Mouse (Mus musculus): ENCODE measurements around the gene Nphs2. TPM values are rescaled to one million over a fixed set of nuclear protein-coding genes. Genes with fewer than 3 reads are reported as not detected.
"Not testable (repeated sequence)": the region's sequence is repeated elsewhere in the genome, so short reads cannot be mapped to it uniquely, and the experiment has no call there.

Nphs2 gene
- polyA plus RNA-seq, 1 experiment from 2014 or later = 0.15 TPM

DNA sequence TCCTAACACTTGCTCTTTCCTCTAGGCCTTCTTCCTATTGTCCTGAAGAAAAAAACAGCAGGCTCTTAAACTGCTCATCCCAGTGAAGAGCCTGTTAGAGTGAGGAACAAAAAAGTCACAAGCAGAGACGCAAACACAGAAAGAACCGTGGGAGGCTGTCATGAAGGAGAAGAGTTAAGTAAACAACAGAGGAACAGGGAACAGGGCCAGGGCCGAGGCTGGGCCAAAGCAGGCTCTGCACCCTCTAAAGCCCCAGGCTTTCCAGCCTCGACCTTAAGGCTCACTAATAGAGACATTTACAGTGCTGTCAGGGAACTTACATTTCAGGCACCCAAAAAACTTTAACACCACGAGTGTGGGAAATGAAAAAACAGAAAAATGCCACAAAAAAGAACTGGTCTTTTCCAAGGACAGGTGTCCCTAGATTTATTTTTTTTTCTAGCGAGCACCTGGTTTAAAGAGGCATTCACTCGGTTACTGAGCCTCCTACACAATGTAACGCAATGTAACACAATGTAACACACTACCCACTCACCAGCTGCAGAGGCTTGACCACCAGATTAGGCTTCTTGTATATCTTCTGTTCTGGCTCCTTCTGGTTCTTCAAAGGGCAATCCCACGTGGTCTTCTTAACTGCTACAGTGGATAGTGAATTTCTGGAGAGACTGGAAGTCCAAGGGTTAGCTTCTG is 25.5 kb upstream of the Nphs2 start:
- no peaks in the 10 kb centered on the region for H3K36me3 ChIP-seq (ENCODE audit: control insufficient read depth, insufficient read depth, low read length)
- 44% methylated on average over 9 of the region's 9 CpGs for WGBS
- H3K9ac ChIP-seq (ENCODE audit: low read depth, low read length) = no peak overlapping the region
- H3K27me3 ChIP-seq (replicated peaks; ENCODE audit: control insufficient read depth, insufficient read depth, low read length) = no peaks in the 10 kb centered on the region
- ATAC-seq (ENCODE audit: low read depth) (no peak), DNase-seq (ENCODE audit: low spot score) (no peak)
- no peaks in the 10 kb centered on the region for H3K4me1 ChIP-seq (ENCODE audit: control insufficient read depth, insufficient read depth, low read length)
- no peak overlapping the region for H3K4me3 ChIP-seq (ENCODE audit: low read depth, low read length)
- H3K27ac ChIP-seq (replicated peaks; ENCODE audit: low read depth, low read length) = no peak overlapping the region
- no peaks in the 10 kb centered on the region for H3K9me3 ChIP-seq (ENCODE audit: control insufficient read depth, low read length)
- H3K4me2 ChIP-seq (ENCODE audit: low read depth, low read length) = no peak overlapping the region

DNA sequence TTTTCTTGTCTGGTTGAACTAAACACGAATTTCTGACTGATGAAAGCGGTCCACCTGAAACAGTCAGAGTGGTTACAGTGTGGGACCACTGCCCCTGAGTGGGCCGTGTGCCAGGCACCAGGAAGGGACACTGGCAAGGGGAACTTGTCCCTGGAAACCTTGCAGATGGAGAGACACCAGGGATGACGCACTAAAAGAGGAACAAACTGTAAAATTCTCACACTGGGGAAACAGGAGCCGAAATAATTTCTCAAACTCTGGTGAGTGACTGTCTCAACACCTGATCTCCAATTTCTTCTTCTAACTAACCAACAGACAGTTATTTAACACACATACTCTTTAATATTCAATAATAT is 25.0 kb upstream of the Nphs2 start:
- WGBS = 79% methylated on average over 5 of the region's 5 CpGs
- ATAC-seq (ENCODE audit: low read depth) = no peak
- H3K9ac ChIP-seq (ENCODE audit: low read depth, low read length) = no peak overlapping the region
- H3K9me3 ChIP-seq (ENCODE audit: control insufficient read depth, low read length) = no peaks in the 10 kb centered on the region
- no peak overlapping the region for H3K4me2 ChIP-seq (ENCODE audit: low read depth, low read length)
- no peaks in the 10 kb centered on the region for H3K27me3 ChIP-seq (replicated peaks; ENCODE audit: control insufficient read depth, insufficient read depth, low read length)
- no peaks in the 10 kb centered on the region for H3K36me3 ChIP-seq (ENCODE audit: control insufficient read depth, insufficient read depth, low read length)
- DNase-seq (ENCODE audit: low spot score) = no peak
- no peak overlapping the region for H3K4me3 ChIP-seq (ENCODE audit: low read depth, low read length)
- no peaks in the 10 kb centered on the region for H3K4me1 ChIP-seq (ENCODE audit: control insufficient read depth, insufficient read depth, low read length)
- no peak overlapping the region for H3K27ac ChIP-seq (replicated peaks; ENCODE audit: low read depth, low read length)

DNA sequence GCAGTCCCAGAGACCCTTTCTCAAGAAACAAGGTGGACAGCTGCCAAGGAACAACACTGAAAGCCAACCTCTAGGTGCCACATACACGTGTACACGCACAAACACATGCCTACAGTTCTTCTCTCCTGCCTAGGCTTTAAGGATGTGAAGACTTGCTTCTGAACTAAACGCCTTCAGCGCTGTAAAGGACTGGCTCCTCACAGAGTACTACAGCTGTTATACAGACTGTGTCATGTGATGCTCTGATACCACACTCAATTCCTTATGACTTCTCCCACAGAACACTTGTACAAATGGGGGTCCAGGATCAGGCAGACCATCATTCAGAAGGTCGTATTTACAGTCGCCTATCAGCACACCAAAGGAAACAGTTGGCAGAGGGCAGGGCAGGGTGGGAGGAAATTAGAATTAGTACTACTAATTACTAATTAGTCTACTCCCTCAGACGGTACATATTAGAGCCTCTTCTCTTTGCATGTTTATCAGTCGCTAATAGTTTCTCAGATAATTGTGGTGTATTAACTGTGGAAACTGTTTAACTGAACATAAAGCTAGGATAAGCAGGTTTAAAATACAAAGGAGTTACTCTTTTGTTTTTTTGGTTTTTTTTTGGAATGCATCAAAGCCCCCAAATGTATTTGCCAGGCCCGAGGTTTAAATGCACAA is 21.8 kb upstream of the Nphs2 start:
- Histone ChIP-seq H3K9me3 (ENCODE audit: control insufficient read depth, low read length) (no peaks in the 10 kb centered on the region), H3K4me3 (ENCODE audit: low read depth, low read length) (no peak overlapping the region), H3K27me3 (replicated peaks; ENCODE audit: control insufficient read depth, insufficient read depth, low read length) (no peaks in the 10 kb centered on the region), H3K27ac (replicated peaks; ENCODE audit: low read depth, low read length) (no peak overlapping the region), H3K4me2 (ENCODE audit: low read depth, low read length) (no peak overlapping the region), H3K9ac (ENCODE audit: low read depth, low read length) (no peak overlapping the region), H3K36me3 (ENCODE audit: control insufficient read depth, insufficient read depth, low read length) (no peaks in the 10 kb centered on the region), H3K4me1 (ENCODE audit: control insufficient read depth, insufficient read depth, low read length) (no peaks in the 10 kb centered on the region)
- ATAC-seq (ENCODE audit: low read depth) (no peak), DNase-seq (ENCODE audit: low spot score) (no peak)
- 76% methylated on average over 9 of the region's 9 CpGs for WGBS

DNA sequence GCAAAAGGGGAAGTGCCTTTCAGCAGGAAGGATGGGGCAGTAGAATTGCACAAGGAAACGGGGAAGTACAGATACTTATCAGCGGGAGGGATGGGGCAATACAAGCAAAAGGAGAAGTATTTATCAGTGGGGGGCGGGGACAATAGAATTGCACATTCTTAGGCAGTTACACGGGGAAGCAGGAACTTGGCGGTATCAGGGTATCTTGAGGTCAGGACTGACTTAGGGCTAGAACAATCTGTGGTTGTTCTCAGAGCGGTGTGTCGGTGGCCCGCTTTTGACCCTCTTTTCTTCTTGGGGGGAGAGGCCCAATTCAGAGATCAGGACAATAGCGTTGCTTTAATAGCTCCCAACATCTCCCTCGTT is 21.3 kb upstream of the Nphs2 start:
- not testable (repeated sequence) for ATAC-seq (ENCODE audit: low read depth); H3K27ac ChIP-seq (replicated peaks; ENCODE audit: low read depth, low read length); H3K4me1 ChIP-seq (ENCODE audit: control insufficient read depth, insufficient read depth, low read length); H3K36me3 ChIP-seq (ENCODE audit: control insufficient read depth, insufficient read depth, low read length); H3K4me2 ChIP-seq (ENCODE audit: low read depth, low read length); DNase-seq (ENCODE audit: low spot score); H3K9ac ChIP-seq (ENCODE audit: low read depth, low read length); H3K9me3 ChIP-seq (ENCODE audit: control insufficient read depth, low read length); H3K27me3 ChIP-seq (replicated peaks; ENCODE audit: control insufficient read depth, insufficient read depth, low read length); H3K4me3 ChIP-seq (ENCODE audit: low read depth, low read length)
- 69% methylated on average over 9 of the region's 10 CpGs for WGBS

DNA sequence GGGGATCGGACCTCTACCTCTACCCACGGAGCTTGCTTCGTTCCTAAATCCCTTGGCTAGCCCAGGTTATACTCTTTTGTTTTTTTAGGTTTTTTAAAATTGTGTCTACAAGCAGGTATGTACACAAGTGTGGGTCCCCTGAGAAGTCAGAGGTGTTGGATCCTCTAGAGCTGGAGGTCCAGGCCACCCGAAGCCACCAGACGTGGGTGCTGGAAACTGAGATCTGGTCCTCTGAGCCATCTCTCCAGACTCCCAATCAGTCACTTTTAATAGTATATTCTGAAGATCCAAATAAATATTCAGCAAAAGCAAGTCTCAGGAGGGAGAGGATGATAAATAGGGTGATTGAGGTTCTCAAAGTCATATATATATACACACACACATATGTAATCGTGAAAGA is 20.5 kb upstream of the Nphs2 start:
- H3K9me3 ChIP-seq (ENCODE audit: control insufficient read depth, low read length) = no peaks in the 10 kb centered on the region
- no peak overlapping the region for H3K4me2 ChIP-seq (ENCODE audit: low read depth, low read length)
- 90% methylated on average over 5 of the region's 6 CpGs for WGBS
- H3K27me3 ChIP-seq (replicated peaks; ENCODE audit: control insufficient read depth, insufficient read depth, low read length) = no peaks in the 10 kb centered on the region
- no peak overlapping the region for H3K9ac ChIP-seq (ENCODE audit: low read depth, low read length)
- no peak overlapping the region for H3K4me3 ChIP-seq (ENCODE audit: low read depth, low read length)
- no peak for DNase-seq (ENCODE audit: low spot score)
- ATAC-seq (ENCODE audit: low read depth) = no peak
- H3K27ac ChIP-seq (replicated peaks; ENCODE audit: low read depth, low read length) = no peak overlapping the region
- H3K4me1 ChIP-seq (ENCODE audit: control insufficient read depth, insufficient read depth, low read length) = no peaks in the 10 kb centered on the region
- H3K36me3 ChIP-seq (ENCODE audit: control insufficient read depth, insufficient read depth, low read length) = no peaks in the 10 kb centered on the region

DNA sequence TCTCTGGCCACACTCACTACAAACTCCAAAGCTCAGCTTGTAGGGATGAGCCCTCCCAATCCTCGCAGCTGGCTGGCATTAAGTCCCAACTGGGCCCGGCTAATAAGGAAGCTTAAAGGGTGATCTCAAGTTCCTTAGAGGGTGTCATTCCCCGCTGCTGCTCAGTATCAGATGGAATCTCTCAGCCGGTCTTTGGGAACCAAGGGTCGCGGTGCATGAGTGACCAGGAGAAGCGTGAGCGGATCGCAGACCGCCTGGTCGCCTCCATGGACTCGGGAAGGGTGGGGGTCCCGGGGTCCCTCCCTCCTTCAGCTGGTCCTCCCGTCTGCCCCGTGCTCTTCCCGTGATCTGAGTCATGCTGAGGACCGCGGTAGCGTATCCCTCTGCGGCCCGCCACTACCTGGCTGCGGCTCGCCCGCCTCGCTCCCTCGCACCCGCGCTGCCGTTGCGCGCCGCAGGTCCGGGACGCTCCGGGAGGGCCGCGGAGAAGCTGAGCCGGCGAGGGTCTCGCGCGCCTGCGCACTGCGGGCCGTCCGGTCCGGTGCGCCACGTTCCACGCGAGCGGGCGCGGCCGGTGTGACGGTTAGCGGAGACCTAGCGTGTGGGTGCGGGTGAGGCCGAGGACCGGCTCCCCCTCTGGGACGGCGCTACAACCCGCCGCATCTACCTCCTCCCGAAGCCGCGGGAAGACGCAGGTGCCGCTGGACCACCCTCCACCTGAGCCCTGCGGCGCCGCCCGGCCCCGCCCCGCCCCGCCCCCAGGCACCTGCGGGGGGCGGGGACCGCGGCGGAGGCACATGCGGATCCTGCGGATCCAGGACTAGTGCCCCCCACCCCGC is 7.4 kb upstream of the Nphs2 start, which contains the start of gene Tdrd5:
Tdrd5 (minus strand) TSS at position 754 of the 839 bp plus-strand sequence.
- DNase-seq (ENCODE audit: low spot score) = peak; percentile 45

DNA sequence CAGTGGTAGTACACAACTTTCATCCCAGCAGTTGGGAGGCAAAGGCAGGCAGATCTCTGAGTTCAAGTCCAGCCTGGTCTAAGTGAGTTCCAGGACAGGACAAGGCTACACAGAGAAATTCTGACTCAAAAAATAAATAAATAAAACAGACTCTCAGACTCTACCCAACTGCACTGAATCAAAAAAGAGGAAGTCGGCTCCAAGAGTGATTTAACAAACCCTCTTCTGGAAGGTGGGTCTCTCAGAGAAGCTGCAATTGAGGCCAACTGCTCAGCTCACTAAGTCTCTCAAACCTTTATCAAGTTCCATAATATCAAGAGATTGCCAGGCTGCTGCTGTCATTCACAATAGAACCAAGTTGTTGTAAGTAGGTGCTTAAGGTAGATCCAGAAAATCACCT is 1.9 kb upstream of the Nphs2 start:
- H3K36me3 ChIP-seq (ENCODE audit: control insufficient read depth, insufficient read depth, low read length) = no peaks in the 10 kb centered on the region
- no peak overlapping the region for H3K27ac ChIP-seq (replicated peaks; ENCODE audit: low read depth, low read length)
- DNase-seq (ENCODE audit: low spot score) (no peak), ATAC-seq (ENCODE audit: low read depth) (no peak)
- peaks cover 5% of the 10 kb centered on the region; the same call in 1 of the 2 replicates for H3K4me1 ChIP-seq (ENCODE audit: control insufficient read depth, insufficient read depth, low read length)
- H3K4me2 ChIP-seq (ENCODE audit: low read depth, low read length) = no peak overlapping the region
- H3K9me3 ChIP-seq (ENCODE audit: control insufficient read depth, low read length) = no peaks in the 10 kb centered on the region
- WGBS = 72% methylated on average over 1 of the region's 1 CpGs
- no peak overlapping the region for H3K9ac ChIP-seq (ENCODE audit: low read depth, low read length)
- H3K27me3 ChIP-seq (replicated peaks; ENCODE audit: control insufficient read depth, insufficient read depth, low read length) = peaks cover 64% of the 10 kb centered on the region
- H3K4me3 ChIP-seq (ENCODE audit: low read depth, low read length) = no peak overlapping the region

More for the DNA sequence above, 7.4 kb upstream of the Nphs2 start, which contains the start of gene Tdrd5:
- H3K27ac ChIP-seq (replicated peaks; ENCODE audit: low read depth, low read length) = no peak within 1 kb of the TSS
- H3K36me3 ChIP-seq (ENCODE audit: control insufficient read depth, insufficient read depth, low read length) = no peaks in the 10 kb centered on the region
- peak within 1 kb of the TSS; percentile 62 for H3K4me3 ChIP-seq (ENCODE audit: low read depth, low read length)
- peaks cover 55% of the 10 kb centered on the region for H3K27me3 ChIP-seq (replicated peaks; ENCODE audit: control insufficient read depth, insufficient read depth, low read length)
- H3K4me1 ChIP-seq (ENCODE audit: control insufficient read depth, insufficient read depth, low read length) = no peaks in the 10 kb centered on the region
- ATAC-seq (ENCODE audit: low read depth) = peak; percentile 79
- 0 out of 2 replicates have a peak, but pooled peaks cover 4% of the 10 kb centered on the region for H3K9me3 ChIP-seq (ENCODE audit: control insufficient read depth, low read length)
- peak within 1 kb of the TSS; percentile 54 for H3K9ac ChIP-seq (ENCODE audit: low read depth, low read length)
- peak within 1 kb of the TSS; percentile 98 for H3K4me2 ChIP-seq (ENCODE audit: low read depth, low read length)
- under 1% methylated on average over 28 of the region's 85 CpGs for WGBS

DNA sequence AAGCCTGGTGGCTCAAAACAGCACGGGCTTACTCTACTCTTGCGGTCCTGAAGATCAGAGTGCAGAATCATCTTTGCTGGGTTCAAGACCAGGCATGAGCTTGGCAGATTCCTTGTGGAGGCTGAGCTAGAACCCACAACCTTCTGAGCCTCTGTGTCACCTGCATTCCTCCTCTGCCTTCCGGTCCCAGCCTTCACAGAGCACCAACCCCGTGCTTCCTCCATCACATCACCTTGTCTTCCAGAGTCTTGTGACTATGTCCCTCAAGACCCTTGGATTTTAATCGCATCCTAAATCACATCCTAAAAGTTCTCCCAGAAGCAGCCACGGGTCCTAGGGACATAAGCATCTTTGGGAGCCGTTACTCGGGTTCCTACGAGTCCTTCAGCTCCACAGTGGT is 12.6 kb downstream of the Nphs2 start:
- Histone ChIP-seq H3K27ac (replicated peaks; ENCODE audit: low read depth, low read length) (no peak overlapping the region), H3K4me3 (ENCODE audit: low read depth, low read length) (no peak overlapping the region), H3K9me3 (ENCODE audit: control insufficient read depth, low read length) (no peaks in the 10 kb centered on the region), H3K9ac (ENCODE audit: low read depth, low read length) (no peak overlapping the region), H3K27me3 (replicated peaks; ENCODE audit: control insufficient read depth, insufficient read depth, low read length) (no peaks in the 10 kb centered on the region), H3K4me1 (ENCODE audit: control insufficient read depth, insufficient read depth, low read length) (no peaks in the 10 kb centered on the region), H3K4me2 (ENCODE audit: low read depth, low read length) (no peak overlapping the region), H3K36me3 (ENCODE audit: control insufficient read depth, insufficient read depth, low read length) (no peaks in the 10 kb centered on the region)
- 84% methylated on average over 9 of the region's 9 CpGs for WGBS
- ATAC-seq (ENCODE audit: low read depth) (no peak), DNase-seq (ENCODE audit: low spot score) (no peak)

Measured in embryonic facial prominence, embryonic 14.5 days (tissue).